Mouse (Mus musculus) erythroblast, adult 5-6 weeks (primary cell): ENCODE measurements around the gene Hps6. TPM values are rescaled to one million over a fixed set of nuclear protein-coding genes. Genes with fewer than 3 reads are reported as not detected.

Source experiments
- ATAC-seq: replicated peaks from 2 replicates; pipeline ENCODE4 v1.8.0; 2016; ENCODE audit warnings: moderate number of reproducible peaks, mild to moderate bottlenecking, moderate TSS enrichment, inconsistent platforms; ENCODE audit not compliant: poor library complexity, low FRiP score, severe bottlenecking
- total RNA-seq, 2 experiments: library from RNA; stranded (forward) in 1 of 2; stranded (reverse) in 1 of 2; fragments of 150-400 nt in 1 of 2; fragments of 200-764, 138-1000 nt in 1 of 2; gene quantifications; 2 replicates each; pipeline versions ENCODE4 v1.2.3 to v1.2.4; 2015 to 2017; ENCODE audit warnings: low replicate concordance in 2 of 2

Hps6 gene
- total RNA-seq, 2 experiments from 2014 or later, result 0.77 TPM; not detected in 1

DNA sequence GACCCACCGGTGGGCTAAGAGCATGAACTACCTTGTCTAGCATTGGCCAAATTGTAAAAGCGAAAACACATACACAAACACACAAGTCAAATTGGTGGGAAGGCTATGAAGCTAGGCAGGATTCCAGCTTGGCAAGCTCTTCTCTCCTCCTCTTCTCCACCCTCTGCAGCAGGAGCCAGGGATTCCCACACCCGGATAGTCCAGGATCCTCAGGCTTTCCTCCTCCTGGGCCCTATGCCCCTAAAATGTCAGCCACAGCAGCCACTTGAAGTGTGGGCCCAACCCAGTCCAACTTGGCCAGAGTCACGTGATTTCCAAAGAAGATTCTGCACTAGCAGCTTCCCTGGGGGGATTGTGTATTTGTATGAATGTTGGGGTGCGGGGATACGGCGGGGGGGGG lies 40.1 kb downstream of the Hps6 start:
- ATAC-seq, result no peak

DNA sequence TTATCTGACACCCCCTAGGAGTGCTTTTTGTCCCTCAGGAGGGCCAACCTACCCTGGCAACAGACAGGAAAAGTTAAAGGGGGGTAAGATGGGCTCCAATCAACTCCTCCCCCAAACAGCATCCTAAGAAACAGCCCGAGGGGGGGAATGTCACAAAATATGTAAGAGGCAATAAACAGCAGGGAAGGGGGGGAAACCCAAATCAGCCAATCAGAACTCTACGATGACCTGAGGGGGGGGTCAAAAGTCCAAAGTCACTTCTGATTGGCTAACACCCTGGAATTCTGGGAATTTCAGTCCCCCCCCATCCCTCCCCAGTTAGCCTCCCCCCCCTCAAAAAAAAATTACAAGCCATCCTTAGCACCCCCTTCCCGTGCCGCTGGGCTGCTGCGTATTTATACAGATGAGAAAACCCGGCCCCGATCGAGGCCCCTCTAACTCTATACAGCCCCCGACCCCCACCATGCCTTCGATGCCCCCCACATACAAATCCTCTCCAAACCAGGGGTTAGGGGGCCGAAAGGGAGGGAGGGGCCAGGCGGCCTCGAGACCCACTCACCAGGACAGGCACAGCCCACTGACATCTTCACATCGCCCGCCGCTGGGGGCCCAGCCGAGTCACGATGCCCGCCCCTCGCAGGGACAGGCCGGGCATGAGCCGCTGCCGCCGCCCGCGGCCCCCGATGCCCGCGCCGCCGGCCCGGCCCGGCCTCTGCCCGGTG lies 41.1 kb downstream of the Hps6 start, which contains the start of gene Pprc1:
Gene Pprc1, plus strand, starts transcription at position 616 of the 722 bp plus-strand sequence.
- 0 out of 2 replicates have a peak, but pooled peaks have one; percentile 1 for ATAC-seq

DNA sequence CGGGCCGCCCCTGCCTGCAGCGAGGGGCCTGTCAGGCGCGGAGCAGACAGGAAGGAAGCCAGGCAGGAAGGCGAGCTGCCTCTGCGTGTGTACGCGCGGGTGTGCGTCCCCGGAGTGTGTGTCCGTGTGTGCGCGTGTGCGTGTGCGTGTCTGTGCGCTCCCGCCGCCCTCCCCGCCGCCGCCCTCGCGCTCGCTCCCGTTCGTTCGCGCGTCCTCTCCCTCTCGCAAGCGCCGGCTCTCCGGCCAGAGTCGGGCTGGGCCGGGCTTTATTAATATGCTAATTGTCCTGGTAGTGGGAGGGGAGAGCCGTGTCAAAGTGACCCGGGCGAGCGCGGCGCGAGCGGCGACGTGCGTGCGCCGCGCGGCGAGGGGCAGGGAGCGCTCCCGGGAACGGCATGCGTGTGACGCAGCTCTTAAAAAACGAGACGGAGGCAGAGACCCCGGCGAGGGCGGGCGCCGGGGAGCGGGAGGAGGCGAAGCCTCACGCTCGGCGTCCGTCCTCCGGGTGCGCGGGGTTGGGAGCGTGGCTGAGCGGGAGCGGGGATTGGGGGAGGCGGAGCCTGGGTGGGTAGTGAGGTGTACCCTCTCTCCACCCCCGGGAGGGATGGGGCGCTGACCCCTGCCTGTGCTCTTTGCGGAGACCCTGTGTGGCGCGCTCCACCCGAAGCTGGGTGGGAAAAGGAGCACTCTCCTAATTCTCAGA lies 41.8 kb downstream of the Hps6 start, which contains the start of gene Ldb1:
Gene Ldb1, minus strand, starts transcription at position 222 of the 703 bp plus-strand sequence.
- ATAC-seq, result 0 out of 2 replicates have a peak, but pooled peaks have one; percentile 24

DNA sequence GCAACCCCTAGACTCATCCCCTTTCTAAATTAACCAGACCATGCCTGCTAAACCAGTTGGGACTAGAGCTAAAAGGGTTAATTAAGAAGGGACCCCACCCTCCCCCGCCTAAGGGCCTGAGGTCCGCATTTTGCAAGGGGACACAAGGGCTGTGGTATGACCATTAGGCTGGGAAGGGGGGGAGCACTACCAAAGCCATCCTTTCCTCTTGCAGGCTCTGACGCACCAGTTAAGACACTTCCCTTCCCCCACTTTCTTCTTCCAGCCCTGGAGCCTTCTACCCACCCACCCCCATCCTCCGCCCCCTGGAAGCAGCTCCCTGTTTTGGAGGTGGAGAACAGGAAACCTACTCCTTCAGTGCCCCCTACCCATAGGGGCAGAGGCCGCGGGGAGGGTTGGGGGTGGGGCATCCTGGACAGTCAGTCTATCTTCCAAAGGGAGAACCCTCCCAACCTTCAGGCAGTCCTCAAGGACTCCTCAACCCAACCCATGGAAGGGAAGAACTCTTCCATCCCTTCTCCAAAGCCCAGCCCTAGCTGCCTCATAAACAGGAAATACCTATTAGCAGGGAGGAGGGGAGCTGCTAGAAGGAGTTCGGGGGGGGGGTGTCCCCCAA lies 42.5 kb downstream of the Hps6 start:
- no peak for ATAC-seq

DNA sequence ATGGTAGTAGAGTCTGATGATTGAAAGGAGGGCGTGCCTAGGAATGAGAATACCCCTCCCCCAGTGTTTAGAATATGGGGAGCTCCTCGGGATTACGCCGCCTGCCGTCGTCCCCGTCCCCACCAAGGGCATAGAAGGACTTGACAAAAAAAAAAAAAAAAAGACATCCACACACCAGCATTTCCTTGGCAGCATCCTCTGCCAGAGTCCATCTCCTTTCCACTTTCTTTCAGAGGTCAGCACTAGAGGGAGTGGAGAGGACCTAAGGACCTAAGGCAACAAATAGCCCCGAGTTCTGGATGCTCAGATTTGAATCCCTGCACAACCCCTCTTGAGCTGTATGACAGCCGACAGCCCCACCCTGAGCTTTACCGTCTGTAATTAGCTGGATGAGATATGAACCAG lies 43.3 kb downstream of the Hps6 start:
- no peak for ATAC-seq

DNA sequence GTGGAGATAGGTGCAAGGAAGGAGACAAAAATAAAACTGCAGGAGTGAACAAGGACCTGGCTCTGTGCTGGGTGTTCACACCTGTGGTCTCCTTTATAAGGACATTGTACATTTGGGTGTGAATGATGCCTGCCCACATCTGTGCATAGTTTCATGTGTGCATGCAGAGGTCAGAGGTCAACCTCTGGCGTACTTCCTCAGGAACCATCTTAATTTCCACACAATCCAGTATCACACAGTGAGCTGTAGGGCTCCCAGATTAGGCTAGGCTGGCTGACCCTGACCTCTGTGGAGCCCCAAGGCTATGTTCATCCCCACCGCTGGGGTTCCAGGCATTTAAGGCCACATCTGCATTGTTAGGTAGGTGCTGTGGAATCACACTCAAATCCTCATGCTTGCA lies 44.1 kb downstream of the Hps6 start:
- no peak for ATAC-seq

DNA sequence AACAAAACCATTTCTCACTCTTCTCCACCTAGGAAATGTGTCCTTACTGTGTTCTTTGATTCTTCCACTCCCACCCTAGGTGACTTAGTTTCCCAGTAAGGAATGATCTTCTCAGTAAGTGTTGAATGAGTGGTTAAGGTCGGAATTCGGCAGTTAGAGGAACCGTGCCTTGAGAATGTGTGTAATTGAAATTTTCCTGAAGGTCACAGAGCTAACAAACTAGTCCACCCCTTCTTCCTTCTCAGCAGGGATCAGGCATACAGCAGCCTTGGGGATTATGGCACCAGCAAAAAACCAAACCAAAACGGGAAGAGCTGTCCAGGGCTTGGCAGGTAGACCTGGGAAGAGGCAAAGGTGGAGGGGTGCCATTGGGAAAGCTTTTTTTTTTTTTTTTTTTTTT lies 45.8 kb downstream of the Hps6 start:
- ATAC-seq, result no peak

DNA sequence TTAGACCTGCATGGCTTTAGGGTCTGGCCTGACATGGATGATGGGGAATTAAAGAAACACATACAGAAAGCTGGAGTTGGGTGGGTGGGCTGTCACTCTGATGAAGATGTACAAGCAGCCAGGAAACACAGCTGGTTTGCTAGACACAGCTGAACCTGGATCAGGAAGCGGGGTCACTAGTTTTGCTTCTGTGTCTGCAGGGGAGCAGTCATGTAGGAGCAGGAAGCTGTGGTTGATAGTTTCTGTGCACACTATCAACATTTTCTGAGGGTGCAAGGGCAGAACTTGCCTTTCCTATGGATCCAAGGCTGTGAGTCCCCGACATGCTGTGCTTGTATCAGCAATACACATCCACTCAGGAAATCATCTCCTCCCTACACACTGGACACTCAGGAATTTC lies 47.2 kb downstream of the Hps6 start:
- no peak for ATAC-seq

Other genes with a start within 250 kb of the Hps6 start
- 124 and 142 TPM in 2 replicates for gene Mgea5, start 219.7 kb upstream of the Hps6 start, total RNA-seq (2015; ENCODE audit: low replicate concordance)
- gene Mgea5, start 219.7 kb upstream of the Hps6 start, total RNA-seq (2017; ENCODE audit: low replicate concordance), result 257 and 309 TPM in 2 replicates
- gene Kcnip2, start 187.4 kb upstream of the Hps6 start, total RNA-seq (2015; ENCODE audit: low replicate concordance), result not detected in 2 replicates
- gene Kcnip2, start 187.4 kb upstream of the Hps6 start, total RNA-seq (2017; ENCODE audit: low replicate concordance), result 0.98 TPM in 1 of 2 replicates, not detected in the other
- 0.42 and 1.3 TPM in 2 replicates for gene Armh3, start 5.0 kb upstream of the Hps6 start, total RNA-seq (2015; ENCODE audit: low replicate concordance)
- gene Armh3, start 5.0 kb upstream of the Hps6 start, total RNA-seq (2017; ENCODE audit: low replicate concordance), result 0.60 and 1.4 TPM in 2 replicates
- 19.6 and 30.7 TPM in 2 replicates for gene Pprc1, start 41.4 kb downstream of the Hps6 start, total RNA-seq (2015; ENCODE audit: low replicate concordance)
- 11.7 and 20.1 TPM in 2 replicates for gene Pprc1, start 41.4 kb downstream of the Hps6 start, total RNA-seq (2017; ENCODE audit: low replicate concordance)
- gene Ldb1, start 41.7 kb downstream of the Hps6 start, total RNA-seq (2015; ENCODE audit: low replicate concordance), result 13.2 and 16.3 TPM in 2 replicates
- 21.6 and 37.9 TPM in 2 replicates for gene Ldb1, start 41.7 kb downstream of the Hps6 start, total RNA-seq (2017; ENCODE audit: low replicate concordance)
- gene Nolc1, start 72.4 kb downstream of the Hps6 start, total RNA-seq (2015; ENCODE audit: low replicate concordance), result 12.7 and 16.9 TPM in 2 replicates
- gene Nolc1, start 72.4 kb downstream of the Hps6 start, total RNA-seq (2017; ENCODE audit: low replicate concordance), result 25.9 and 31.9 TPM in 2 replicates
- not detected in 2 replicates for gene Elovl3, start 128.4 kb downstream of the Hps6 start, total RNA-seq (2015; ENCODE audit: low replicate concordance)
- gene Elovl3, start 128.4 kb downstream of the Hps6 start, total RNA-seq (2017; ENCODE audit: low replicate concordance), result not detected in 2 replicates
- not detected in 2 replicates for gene Pitx3, start 144.8 kb downstream of the Hps6 start, total RNA-seq (2015; ENCODE audit: low replicate concordance)
- gene Pitx3, start 144.8 kb downstream of the Hps6 start, total RNA-seq (2017; ENCODE audit: low replicate concordance), result not detected in 2 replicates
- 22.8 and 22.9 TPM in 2 replicates for gene Gbf1, start 149.0 kb downstream of the Hps6 start, total RNA-seq (2015; ENCODE audit: low replicate concordance)
- 18.1 and 21.0 TPM in 2 replicates for gene Gbf1, start 149.0 kb downstream of the Hps6 start, total RNA-seq (2017; ENCODE audit: low replicate concordance)